Mouse (Mus musculus): ENCODE data around the gene Mrps23. TPM values are rescaled to one million over a fixed set of nuclear protein-coding genes. Genes with fewer than 3 reads are reported as not detected.

Gene Mrps23
- polyA plus RNA-seq, 1 experiment from 2014 or later = 60.4 TPM

- no peak for DNase-seq (ENCODE audit: low spot score)
- Histone ChIP-seq H3K4me2 (ENCODE audit: low read depth, severe bottlenecking) (no peak overlapping the region), H3K4me1 (ENCODE audit: control insufficient read depth, insufficient read depth, low read length) (peaks cover 9% of the 10 kb centered on the region), H3K36me3 (ENCODE audit: control insufficient read depth, insufficient read depth, low read length) (no peaks in the 10 kb centered on the region), H3K9ac (ENCODE audit: low read length) (no peak overlapping the region), H3K4me3 (ENCODE audit: low read depth, low read length) (no peak overlapping the region), H3K27me3 (ENCODE audit: control insufficient read depth, insufficient read depth, low read length) (no peaks in the 10 kb centered on the region), H3K27ac (replicated peaks; ENCODE audit: low read depth, low read length) (no peak overlapping the region), H3K9me3 (ENCODE audit: control insufficient read depth, low read length) (peaks cover 3% of the 10 kb centered on the region; the same call in 1 of the 2 replicates)
- no peak for ATAC-seq (ENCODE audit: insufficient number of reproducible peaks, low FRiP score, low TSS enrichment, low read depth)
- 49% methylated on average over 7 of the region's 7 CpGs for WGBS
Observed at GRCm38 (mm10) chr11:88253514-88254167, 49.5 kb downstream of the Mrps23 start.

GRCm38 (mm10) chr11:88257700-88258099, 53.5 kb downstream of the Mrps23 start:
- Histone ChIP-seq H3K4me3 (ENCODE audit: low read depth, low read length) (no peak overlapping the region), H3K9ac (ENCODE audit: low read length) (no peak overlapping the region), H3K36me3 (ENCODE audit: control insufficient read depth, insufficient read depth, low read length) (no peaks in the 10 kb centered on the region), H3K9me3 (ENCODE audit: control insufficient read depth, low read length) (peaks cover 3% of the 10 kb centered on the region; the same call in 1 of the 2 replicates), H3K4me2 (ENCODE audit: low read depth, severe bottlenecking) (no peak overlapping the region), H3K27me3 (ENCODE audit: control insufficient read depth, insufficient read depth, low read length) (no peaks in the 10 kb centered on the region), H3K4me1 (ENCODE audit: control insufficient read depth, insufficient read depth, low read length) (peaks cover 7% of the 10 kb centered on the region), H3K27ac (replicated peaks; ENCODE audit: low read depth, low read length) (no peak overlapping the region)
- no peak for ATAC-seq (ENCODE audit: insufficient number of reproducible peaks, low FRiP score, low TSS enrichment, low read depth)
- WGBS = 77% methylated on average over 4 of the region's 4 CpGs
- no peak for DNase-seq (ENCODE audit: low spot score)

- Histone ChIP-seq H3K4me1 (ENCODE audit: control insufficient read depth, insufficient read depth, low read length) (peaks cover 3% of the 10 kb centered on the region; the same call in 1 of the 2 replicates), H3K36me3 (ENCODE audit: control insufficient read depth, insufficient read depth, low read length) (no peaks in the 10 kb centered on the region), H3K27ac (replicated peaks; ENCODE audit: low read depth, low read length) (no peak overlapping the region), H3K9ac (ENCODE audit: low read length) (no peak overlapping the region), H3K4me3 (ENCODE audit: low read depth, low read length) (no peak overlapping the region), H3K9me3 (ENCODE audit: control insufficient read depth, low read length) (peaks cover 3% of the 10 kb centered on the region; the same call in 1 of the 2 replicates), H3K4me2 (ENCODE audit: low read depth, severe bottlenecking) (no peak overlapping the region), H3K27me3 (ENCODE audit: control insufficient read depth, insufficient read depth, low read length) (no peaks in the 10 kb centered on the region)
- ATAC-seq (ENCODE audit: insufficient number of reproducible peaks, low FRiP score, low TSS enrichment, low read depth) = no peak
- WGBS = 85% methylated on average over 4 of the region's 4 CpGs
- DNase-seq (ENCODE audit: low spot score) = no peak
Observed at GRCm38 (mm10) chr11:88258212-88258611, 54.0 kb downstream of the Mrps23 start.

GRCm38 (mm10) chr11:88260463-88260862, 56.3 kb downstream of the Mrps23 start:
- no peak for ATAC-seq (ENCODE audit: insufficient number of reproducible peaks, low FRiP score, low TSS enrichment, low read depth)

More at GRCm38 (mm10) chr11:88260463-88260862, 56.3 kb downstream of the Mrps23 start:
- H3K27me3 ChIP-seq (ENCODE audit: control insufficient read depth, insufficient read depth, low read length) = no peaks in the 10 kb centered on the region
- no peak overlapping the region for H3K9ac ChIP-seq (ENCODE audit: low read length)
- 42% methylated on average over 7 of the region's 7 CpGs for WGBS
- no peak for DNase-seq (ENCODE audit: low spot score)
- no peaks in the 10 kb centered on the region for H3K36me3 ChIP-seq (ENCODE audit: control insufficient read depth, insufficient read depth, low read length)
- H3K4me3 ChIP-seq (ENCODE audit: low read depth, low read length) = no peak overlapping the region
- peaks cover 3% of the 10 kb centered on the region; the same call in 1 of the 2 replicates for H3K9me3 ChIP-seq (ENCODE audit: control insufficient read depth, low read length)
- no peaks in the 10 kb centered on the region for H3K4me1 ChIP-seq (ENCODE audit: control insufficient read depth, insufficient read depth, low read length)
- H3K27ac ChIP-seq (replicated peaks; ENCODE audit: low read depth, low read length) = no peak overlapping the region
- H3K4me2 ChIP-seq (ENCODE audit: low read depth, severe bottlenecking) = no peak overlapping the region

Other genes with a start within 250 kb of the Mrps23 start
- 16.8 and 18.6 TPM in 2 replicates for gene Dynll2, start 216.9 kb upstream of the Mrps23 start, polyA plus RNA-seq (2014; fragmentation: Nextera tagmentation; extraction: Ambion mirVana)
- gene Srsf1, start 157.0 kb upstream of the Mrps23 start, polyA plus RNA-seq (2014; fragmentation: Nextera tagmentation; extraction: Ambion mirVana) = 500 and 537 TPM in 2 replicates
- gene Vezf1, start 136.1 kb upstream of the Mrps23 start, polyA plus RNA-seq (2014; fragmentation: Nextera tagmentation; extraction: Ambion mirVana) = 63.7 and 67.5 TPM in 2 replicates
- 14.3 and 15.7 TPM in 2 replicates for gene Cuedc1, start 106.3 kb upstream of the Mrps23 start, polyA plus RNA-seq (2014; fragmentation: Nextera tagmentation; extraction: Ambion mirVana)
- gene Ccdc182, start 89.7 kb downstream of the Mrps23 start, polyA plus RNA-seq (2014; fragmentation: Nextera tagmentation; extraction: Ambion mirVana) = 0.12 and 0.52 TPM in 2 replicates

Measured in limb, embryonic 11.5 days (tissue).